In genomic region chr5:118108124-118108793, GRCm38 (mm10) we compare ENCODE assay signal across 9 mouse cellular contexts. TPM values are rescaled to one million over a fixed set of nuclear protein-coding genes. Genes with fewer than 3 reads are reported as not detected.
DNase-seq lines count a peak whose midpoint lies in the region; ATAC-seq and TF ChIP-seq lines count a peak whose summit lies in the region.
"Had no signal": no experiment of that assay in that cellular context is flagged by ENCODE, and none has a peak within 500 bp of the region (broad histone marks: within the 10 kb centered on the region; RNA-seq: fewer than 3 reads in every experiment).

No protein-coding gene starts in this region.

- 51% methylated on average over 17 of the region's 17 CpGs for WGBS in forebrain, embryonic 13.5 days
- 92% methylated on average over 17 of the region's 17 CpGs for WGBS in forebrain, embryonic 10.5 days

- intact Hi-C loops in left cerebral cortex, postnatal 14 days (cut with DNase I) = no loop called here

- peak overlapping the region; percentile 91 for H3K27ac ChIP-seq in forebrain, embryonic 13.5 days
- H3K27ac ChIP-seq in forebrain, embryonic 10.5 days = no peak overlapping the region
- H3K27ac ChIP-seq: heart, adult 2 months had no signal

- in situ Hi-C loops in Patski (cut with MboI; ENCODE audit: low pct_unique_long_range_greater_than_20kb) = no loop called here

- no peaks in the 10 kb centered on the region for H3K9me3 ChIP-seq in forebrain, embryonic 13.5 days (replicated peaks)
- no peaks in the 10 kb centered on the region for H3K9me3 ChIP-seq in forebrain, embryonic 10.5 days

- peak overlapping the region; percentile 8; the same call in 1 of the 2 replicates for H3K9ac ChIP-seq in forebrain, embryonic 13.5 days

- POLR2A ChIA-PET in Patski (lab: Charles Lee) = no interaction called here

- DNase-seq in forebrain, embryonic 10.5 days (ENCODE audit: extremely low spot score, low spot score) = no peak
- peak; percentile 22 for DNase-seq in Patski (ENCODE audit: low read depth, low spot score)
- peak; percentile 46 for DNase-seq in frontal cortex, postnatal 14 days (ENCODE audit: low spot score in 2 of 2)
- peak; percentile 54 to 70 for DNase-seq in left cerebral cortex, postnatal 14 days (ENCODE audit: low spot score in 2 of 2)
- DNase-seq in ovary, postnatal 10 days (ENCODE audit: low spot score) = no peak
- no peak for DNase-seq in kidney, postnatal 10 days
- no peak for DNase-seq in kidney, postnatal 4 days

- no peaks in the 10 kb centered on the region for H3K27me3 ChIP-seq in forebrain, embryonic 13.5 days
- H3K27me3 ChIP-seq in forebrain, embryonic 10.5 days (ENCODE audit: poor library complexity, severe bottlenecking) = no peaks in the 10 kb centered on the region
- H3K27me3 ChIP-seq in Patski = no peaks in the 10 kb centered on the region

- peaks cover 39% of the 10 kb centered on the region for H3K36me3 ChIP-seq in forebrain, embryonic 13.5 days (ENCODE audit: poor library complexity, severe bottlenecking)
- H3K36me3 ChIP-seq in forebrain, embryonic 10.5 days (replicated peaks) = peaks cover 82% of the 10 kb centered on the region

- H3K4me2 ChIP-seq in forebrain, embryonic 13.5 days = peak overlapping the region; percentile 25

- peaks cover 38% of the 10 kb centered on the region for H3K4me1 ChIP-seq in forebrain, embryonic 13.5 days
- H3K4me1 ChIP-seq in forebrain, embryonic 10.5 days = no peaks in the 10 kb centered on the region

- no peak overlapping the region for H3K4me3 ChIP-seq in forebrain, embryonic 13.5 days
- no peak overlapping the region for H3K4me3 ChIP-seq in forebrain, embryonic 10.5 days
- H3K4me3 ChIP-seq: heart, adult 2 months had no signal

- no peak for TF ChIP-seq CTCF in Patski (IDR thresholded peaks at IDR 0.05)

- CTCF ChIA-PET in Patski (lab: Charles Lee) = interaction anchor here (0.8 to 1.5 kb wide), 5 partner anchors 9 to 18 kb away, joined by 3 to 5 read pairs (median 3); no protein-coding TSS in a partner anchor

- ATAC-seq in forebrain, embryonic 13.5 days = peak; percentile 85
- peak; percentile 23 for ATAC-seq in Patski

RNA-seq across cellular contexts. Expression of gene Fbxw8, which starts 47.0 kb away (rescaled TPM):
- 23.5 and 24.6 TPM in 2 replicates for polyA plus RNA-seq in forebrain, embryonic 13.5 days (2015; fragmentation: Nextera tagmentation; extraction: Ambion mirVana)
- polyA plus RNA-seq in forebrain, embryonic 10.5 days (2016; fragmentation: Nextera tagmentation; extraction: Ambion mirVana) = 32.7 and 33.8 TPM in 2 replicates
- polyA plus RNA-seq in Patski (2021) = 73.1 TPM
- 10 to 100 TPM; 34.7 to 36.6 TPM for total RNA-seq in left cerebral cortex, postnatal 14 days (2021)

RNA-seq across cellular contexts. Expression of gene Hrk, which starts 56.2 kb away (rescaled TPM):
- 0.62 and 0.91 TPM in 2 replicates for polyA plus RNA-seq in forebrain, embryonic 13.5 days (2015; fragmentation: Nextera tagmentation; extraction: Ambion mirVana)
- polyA plus RNA-seq in forebrain, embryonic 10.5 days (2016; fragmentation: Nextera tagmentation; extraction: Ambion mirVana) = 0.04 and 0.09 TPM in 2 replicates
- 0.14 TPM for polyA plus RNA-seq in Patski (2021)
- total RNA-seq in left cerebral cortex, postnatal 14 days (2021) = 10 to 100 TPM; 30.4 to 37.8 TPM

Comparison
In these comparisons a context has a peak if more than half of its experiments do, and no peak if none do; other contexts are left out.
1. DNase-seq: peak in Patski (single experiment), frontal cortex, postnatal 14 days (2 of 2) and left cerebral cortex, postnatal 14 days (2 of 2); none in forebrain, embryonic 10.5 days (single experiment), ovary, postnatal 10 days (single experiment), kidney, postnatal 10 days (single experiment) and kidney, postnatal 4 days (0 of 2).